Mouse (Mus musculus) adrenal gland (tissue): ENCODE data around the gene Slc22a23.

ENCODE experiments used
- intact Hi-C: fragments of 180-260 bp; cut with DNase I; formaldehyde crosslinking; loops from one replicate; pipeline ENCODE4 v1.15.1; 2025

Gene Slc22a23

GRCm38 (mm10) chr13:34271665-34272064 lies 73.3 kb downstream of the Slc22a23 start:
- intact Hi-C loops: no loop called here

DNA sequence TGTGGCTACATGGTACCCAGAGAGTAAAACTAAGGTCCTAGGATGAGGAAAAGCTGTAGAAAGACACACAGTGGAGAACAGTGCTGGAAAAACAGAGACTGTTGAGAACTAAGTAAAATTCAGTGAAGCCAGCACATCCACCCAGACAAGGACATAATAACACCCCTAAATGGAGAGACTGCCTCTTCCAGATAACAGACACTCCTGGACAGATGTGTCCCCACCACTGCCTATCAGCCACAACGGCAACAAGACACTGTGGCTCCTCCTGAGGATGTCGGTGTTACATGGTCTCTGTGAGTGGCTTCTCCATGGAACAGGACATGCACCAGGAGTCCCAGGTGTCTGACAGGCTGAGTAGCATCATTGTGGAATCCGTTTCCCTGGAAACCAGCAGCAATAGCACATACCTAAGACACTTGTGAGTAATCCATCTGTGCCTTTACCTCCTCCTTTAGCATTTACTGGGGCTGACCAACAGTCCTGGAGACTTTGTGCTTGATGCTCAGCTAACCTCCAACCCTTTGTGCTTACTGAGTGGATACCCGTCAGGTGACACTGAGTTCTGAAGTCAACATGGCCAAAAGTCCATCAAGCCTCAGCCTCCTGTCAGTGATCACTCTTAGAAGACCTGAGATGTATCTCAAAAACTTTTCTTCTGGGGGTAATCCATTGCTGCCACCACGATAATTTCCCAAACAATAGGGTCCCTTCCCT lies 73.9 kb downstream of the Slc22a23 start:
- intact Hi-C loops: no loop called here

- intact Hi-C loops: no loop called here
Observed at GRCm38 (mm10) chr13:34269376-34269991, 75.5 kb downstream of the Slc22a23 start.

DNA sequence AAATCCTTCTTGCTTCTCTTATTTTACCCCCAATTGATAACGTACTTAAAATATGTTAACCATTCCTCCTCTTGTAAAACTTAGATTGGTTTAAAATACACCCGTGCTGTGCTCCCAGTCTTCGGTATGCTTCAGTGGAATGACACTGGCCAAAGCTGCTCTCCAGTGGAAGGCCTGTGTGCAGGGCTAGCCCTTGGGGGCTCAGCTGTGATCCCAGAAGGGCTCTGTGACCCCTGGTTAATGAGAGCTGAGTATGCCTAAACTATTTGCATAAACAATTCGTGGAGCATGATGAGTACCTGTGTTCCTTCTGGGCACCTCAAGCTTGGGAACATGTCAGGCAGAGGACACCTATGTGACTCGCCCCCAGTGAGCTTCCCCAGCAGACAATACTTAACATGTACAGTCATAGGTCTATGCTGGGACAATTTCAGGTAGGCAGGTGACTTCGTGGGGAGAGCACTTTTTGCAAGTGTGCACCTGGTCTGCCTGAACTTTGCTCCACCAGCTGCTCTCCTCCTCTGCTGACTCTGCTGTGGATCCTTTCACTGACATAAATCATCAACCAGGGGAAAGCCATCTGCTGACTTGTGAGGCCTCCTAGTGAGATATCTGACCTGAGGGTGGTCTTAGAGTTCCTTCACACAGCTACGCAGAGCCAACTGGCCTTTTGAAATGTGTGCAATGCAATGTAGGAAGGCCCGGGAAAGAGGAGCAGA lies 77.9 kb downstream of the Slc22a23 start:
- intact Hi-C loops: no loop called here

DNA sequence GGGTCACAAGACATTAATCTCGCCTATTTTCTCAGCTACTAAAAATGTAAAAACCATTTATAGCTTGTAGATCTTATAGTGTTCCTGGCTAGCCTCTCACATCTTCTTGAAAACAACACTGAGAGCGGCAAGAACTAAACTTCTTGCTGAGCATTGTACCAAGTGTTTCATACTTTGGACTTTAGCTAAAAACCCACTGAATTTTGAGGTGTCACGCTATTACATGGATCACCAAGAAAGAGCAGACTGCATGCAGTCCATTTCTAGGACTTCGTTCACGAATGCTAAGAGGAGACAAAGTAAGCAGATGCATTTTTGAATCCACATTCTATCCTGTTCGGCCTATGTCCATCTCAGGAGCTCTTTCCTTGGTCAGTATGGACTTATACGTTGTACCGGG lies 78.9 kb downstream of the Slc22a23 start:
- intact Hi-C loops: no loop called here

DNA sequence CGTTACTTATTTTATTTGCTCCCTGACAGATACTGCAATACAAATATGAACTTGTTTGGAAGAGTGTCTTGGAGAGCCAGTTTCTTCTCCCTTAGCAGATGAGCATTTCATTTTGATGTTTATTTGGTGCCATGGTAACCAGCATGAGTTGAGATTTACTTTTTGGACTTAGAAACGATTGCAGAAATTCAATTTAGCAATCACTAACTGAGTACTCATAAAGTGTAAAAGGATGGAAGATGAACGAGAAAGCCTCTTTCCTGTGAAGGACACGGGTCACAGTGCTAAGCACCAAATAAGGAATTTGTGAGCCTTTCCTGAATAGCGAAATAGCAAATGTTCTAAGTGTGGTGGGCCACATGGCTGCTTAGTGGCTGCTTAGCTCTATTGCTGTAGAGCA lies 79.4 kb downstream of the Slc22a23 start:
- intact Hi-C loops: no loop called here

- intact Hi-C loops: no loop called here
Observed at GRCm38 (mm10) chr13:34265022-34265565, 79.9 kb downstream of the Slc22a23 start.

DNA sequence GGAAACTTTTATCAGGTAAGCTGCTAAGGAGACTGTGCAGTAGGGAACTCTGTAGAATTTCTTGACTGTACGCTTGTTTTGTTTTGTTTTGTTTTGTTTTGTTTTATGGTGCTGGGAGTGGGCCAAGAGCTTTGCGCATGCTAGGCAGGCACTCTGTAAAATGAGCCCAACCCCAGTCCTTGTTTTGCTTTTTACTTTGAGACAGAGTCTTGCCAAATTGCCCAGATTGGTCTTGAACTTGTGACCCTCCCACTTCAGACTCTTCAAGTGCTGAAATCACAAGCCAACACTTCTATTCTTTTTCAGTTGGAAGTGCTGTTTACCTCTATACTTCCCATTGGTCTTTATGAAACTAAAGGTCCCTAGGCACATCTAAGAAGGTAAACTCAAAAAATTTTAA lies 80.5 kb downstream of the Slc22a23 start:
- intact Hi-C loops: no loop called here

GRCm38 (mm10) chr13:34258765-34259164 lies 86.2 kb downstream of the Slc22a23 start:
- intact Hi-C loops: no loop called here

- intact Hi-C loops: no loop called here
Observed at GRCm38 (mm10) chr13:34257177-34257576, 87.8 kb downstream of the Slc22a23 start.

DNA sequence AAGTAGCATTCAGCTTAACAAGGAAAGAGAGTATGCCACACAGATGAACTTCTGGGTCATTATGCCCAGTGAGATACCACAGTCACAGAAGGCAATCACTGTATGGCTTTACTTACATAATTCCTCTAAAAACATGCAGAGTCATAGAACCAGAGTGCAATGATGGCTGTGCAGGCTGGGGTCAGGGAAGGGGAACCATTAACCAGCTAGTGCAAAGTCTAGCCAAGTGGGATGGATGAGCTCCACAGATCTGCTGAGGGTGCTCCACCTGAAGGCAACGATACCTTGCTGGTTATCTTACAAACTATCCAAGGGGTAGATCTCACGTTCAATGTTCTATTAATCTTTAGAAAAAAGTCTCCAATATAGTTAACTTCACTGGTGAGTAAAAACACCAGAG lies 88.3 kb downstream of the Slc22a23 start:
- intact Hi-C loops: no loop called here

GRCm38 (mm10) chr13:34255297-34255696 lies 89.7 kb downstream of the Slc22a23 start:
- intact Hi-C loops: no loop called here

DNA sequence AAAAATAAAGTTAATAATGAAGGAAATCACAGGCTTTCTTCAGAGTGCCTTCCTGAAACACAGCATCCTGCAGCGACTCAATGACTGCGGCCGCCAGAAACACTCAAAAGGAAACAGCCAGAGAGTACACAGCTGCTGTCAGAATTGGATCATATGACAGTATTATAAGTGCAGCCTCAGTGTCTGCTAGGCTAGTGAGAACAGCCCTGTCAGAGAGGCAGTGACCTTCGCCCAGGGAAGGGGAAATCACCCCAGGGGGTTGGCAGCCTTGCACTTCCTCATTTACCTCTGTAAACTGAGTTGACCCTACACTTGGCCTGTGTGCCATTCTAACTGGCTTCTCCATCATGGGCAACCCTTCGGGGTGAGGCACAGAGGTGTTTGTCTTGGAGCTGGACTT lies 90.3 kb downstream of the Slc22a23 start:
- intact Hi-C loops: no loop called here

- intact Hi-C loops: no loop called here
Observed at GRCm38 (mm10) chr13:34253736-34254135, 91.2 kb downstream of the Slc22a23 start.

DNA sequence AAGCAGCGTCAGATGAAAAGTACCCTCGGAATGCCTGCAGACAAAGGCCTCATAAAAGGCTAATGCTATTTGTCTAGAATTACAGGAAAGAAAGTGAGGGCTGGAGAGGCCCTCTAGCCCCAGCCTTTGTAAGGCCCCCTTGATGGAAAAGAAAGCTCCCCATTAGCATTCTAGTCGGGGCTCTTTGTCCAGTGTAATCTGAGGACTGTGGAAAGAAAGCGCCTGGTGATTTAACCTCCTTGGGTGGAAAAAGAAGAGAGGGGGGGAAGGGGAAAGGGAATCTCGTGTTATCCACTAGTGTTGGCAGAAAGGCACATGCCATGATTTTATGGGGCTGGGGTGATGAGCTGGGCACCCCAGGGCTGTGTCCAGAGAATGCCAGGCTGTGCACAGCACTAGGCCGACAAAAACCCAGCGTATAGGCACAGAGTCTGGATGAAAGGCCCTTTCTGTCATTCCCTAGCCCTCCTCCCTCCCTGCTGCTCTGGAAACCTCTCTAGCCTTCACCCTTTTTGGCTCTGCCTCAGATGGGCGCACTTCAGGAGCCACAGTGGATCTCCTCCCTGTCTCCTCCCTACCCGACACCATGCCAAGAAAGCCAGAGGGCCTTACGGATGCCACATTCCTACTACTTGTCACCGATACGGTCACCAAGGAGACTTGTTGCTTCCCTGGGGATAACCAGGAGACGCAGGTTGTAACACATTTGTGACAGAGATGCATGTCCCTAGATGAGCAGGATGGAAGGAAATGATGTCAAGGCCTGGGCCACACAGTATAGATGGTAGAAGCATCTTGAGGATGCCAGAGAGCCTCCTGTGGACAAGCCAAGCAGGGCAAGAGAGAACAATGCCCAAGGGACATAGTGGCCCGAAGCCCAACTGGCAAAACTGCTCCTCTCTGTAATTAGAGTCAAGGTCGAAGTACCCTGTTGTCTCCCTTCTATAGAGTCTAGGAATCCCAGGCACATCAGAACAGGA lies 95.8 kb downstream of the Slc22a23 start:
- intact Hi-C loops: no loop called here

- intact Hi-C loops: no loop called here
Observed at GRCm38 (mm10) chr13:34248107-34248506, 96.9 kb downstream of the Slc22a23 start.

DNA sequence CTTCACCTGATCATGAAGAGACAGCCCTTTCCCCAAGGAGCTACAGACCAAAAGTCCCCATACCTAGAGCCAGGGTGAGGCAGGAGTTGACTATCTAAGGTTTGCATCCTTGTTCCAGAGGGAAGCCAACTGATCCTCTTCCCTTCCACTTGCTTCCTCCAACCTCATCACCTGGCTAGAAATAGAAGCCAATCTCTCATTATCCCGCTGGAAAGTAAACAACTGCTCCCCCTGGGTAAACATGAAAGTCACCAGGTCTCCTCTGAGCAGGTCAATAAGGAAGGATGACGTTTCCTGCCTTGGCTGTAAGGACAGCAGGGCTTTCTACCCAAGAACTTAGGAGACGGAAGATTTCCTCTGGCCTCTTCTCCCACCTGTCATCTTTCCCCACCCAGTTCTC lies 98.2 kb downstream of the Slc22a23 start:
- intact Hi-C loops: no loop called here

- intact Hi-C loops: no loop called here
Observed at GRCm38 (mm10) chr13:34245216-34245615, 99.8 kb downstream of the Slc22a23 start.

DNA sequence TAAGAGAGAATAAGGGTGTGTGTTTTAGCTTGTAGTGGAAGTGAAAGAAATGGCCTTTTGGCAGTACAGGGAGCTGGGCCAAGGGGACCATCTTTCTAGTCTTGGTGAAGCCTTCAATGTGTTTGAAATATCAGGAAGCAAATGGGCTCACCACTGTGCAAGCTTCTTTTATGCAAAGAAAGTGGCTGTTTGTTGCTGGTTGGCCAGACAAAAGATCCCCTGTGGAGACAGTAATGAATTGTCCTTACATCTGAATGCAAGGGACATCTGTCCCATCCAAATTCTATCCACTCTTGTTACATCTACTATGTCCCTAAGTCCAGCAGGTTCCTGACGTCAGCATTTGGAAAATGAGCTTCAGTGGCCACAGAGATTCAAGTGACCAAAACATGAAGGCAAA lies 100.8 kb downstream of the Slc22a23 start:
- intact Hi-C loops: no loop called here

DNA sequence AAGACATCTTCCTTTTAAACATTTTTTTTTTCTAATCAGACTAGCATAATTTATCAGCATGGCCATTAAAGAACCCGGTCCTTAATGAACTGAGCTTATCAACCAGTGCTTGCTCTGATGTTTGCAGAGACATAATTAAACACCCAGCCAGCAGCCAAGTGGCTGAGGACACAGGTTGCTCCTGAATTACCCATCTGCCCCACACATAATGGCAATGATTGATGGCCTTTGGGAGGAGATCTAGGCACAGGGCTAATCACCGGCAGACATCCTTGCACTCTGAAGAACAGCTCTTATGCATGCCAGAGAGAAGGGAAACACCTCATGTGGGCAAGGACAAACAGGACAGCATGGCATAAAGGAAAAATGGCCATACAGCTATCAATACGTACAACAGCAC lies 102.8 kb downstream of the Slc22a23 start:
- intact Hi-C loops: no loop called here

GRCm38 (mm10) chr13:34240087-34240428 lies 104.9 kb downstream of the Slc22a23 start:
- intact Hi-C loops: no loop called here
